Mouse (Mus musculus): Measurements from ENCODE around the gene Fam129b. TPM values are rescaled to one million over a fixed set of nuclear protein-coding genes. Genes with fewer than 3 reads are reported as not detected.

Gene Fam129b
- polyA plus RNA-seq, 1 experiment = 142 TPM

- Histone ChIP-seq H3K27ac (ENCODE audit: insufficient read depth, low read length) (peak overlapping the region; percentile 99), H3K4me1 (ENCODE audit: control insufficient read depth, insufficient read depth, low read length) (peaks cover 19% of the 10 kb centered on the region), H3K4me3 (ENCODE audit: insufficient read depth, low read length) (no peak overlapping the region)
- TF ChIP-seq POLR2A (IDR thresholded peaks at IDR 0.05; ENCODE audit: low read depth, low read length) (no peak; the same call in 1 of the 2 replicates), CTCF (IDR thresholded peaks at IDR 0.05; ENCODE audit: borderline replicate concordance, insufficient read depth, low read length) (no peak)
Observed at GRCm38 (mm10) chr2:32914896-32915295, 39.0 kb downstream of the Fam129b start.

DNA sequence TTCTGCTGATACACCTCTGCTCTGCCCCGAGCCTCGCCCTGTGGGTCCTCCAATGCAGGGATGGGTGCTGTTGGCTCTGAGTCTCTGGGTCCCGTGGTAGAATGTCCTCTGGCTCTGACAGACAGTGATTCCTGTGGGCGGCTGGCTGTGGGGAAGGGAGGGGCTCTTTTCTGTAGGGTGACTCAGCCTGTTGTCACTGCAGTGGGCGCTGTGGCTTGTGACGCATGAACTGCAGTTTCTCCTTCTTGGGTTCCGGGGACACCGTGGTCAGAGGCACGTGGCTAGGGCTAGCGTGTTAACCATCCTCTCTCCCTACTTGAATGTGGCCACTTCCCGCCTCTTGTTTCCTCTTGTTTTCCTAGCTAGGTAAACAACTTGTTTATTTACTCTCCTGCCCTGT is 41.6 kb downstream of the Fam129b start:
- Histone ChIP-seq H3K4me3 (ENCODE audit: insufficient read depth, low read length) (no peak overlapping the region), H3K27ac (ENCODE audit: insufficient read depth, low read length) (peak overlapping the region; percentile 93), H3K4me1 (ENCODE audit: control insufficient read depth, insufficient read depth, low read length) (peaks cover 19% of the 10 kb centered on the region)
- no peak for TF ChIP-seq POLR2A (IDR thresholded peaks at IDR 0.05; ENCODE audit: low read depth, low read length)
- no peak for TF ChIP-seq CTCF (IDR thresholded peaks at IDR 0.05; ENCODE audit: borderline replicate concordance, insufficient read depth, low read length)

- no peak overlapping the region for H3K27ac ChIP-seq (ENCODE audit: insufficient read depth, low read length)
- peaks cover 19% of the 10 kb centered on the region for H3K4me1 ChIP-seq (ENCODE audit: control insufficient read depth, insufficient read depth, low read length)
- no peak overlapping the region for H3K4me3 ChIP-seq (ENCODE audit: insufficient read depth, low read length)
- TF ChIP-seq CTCF (IDR thresholded peaks at IDR 0.05; ENCODE audit: borderline replicate concordance, insufficient read depth, low read length) (no peak), POLR2A (IDR thresholded peaks at IDR 0.05; ENCODE audit: low read depth, low read length) (no peak)
Observed at GRCm38 (mm10) chr2:32918391-32918790, 42.5 kb downstream of the Fam129b start.

DNA sequence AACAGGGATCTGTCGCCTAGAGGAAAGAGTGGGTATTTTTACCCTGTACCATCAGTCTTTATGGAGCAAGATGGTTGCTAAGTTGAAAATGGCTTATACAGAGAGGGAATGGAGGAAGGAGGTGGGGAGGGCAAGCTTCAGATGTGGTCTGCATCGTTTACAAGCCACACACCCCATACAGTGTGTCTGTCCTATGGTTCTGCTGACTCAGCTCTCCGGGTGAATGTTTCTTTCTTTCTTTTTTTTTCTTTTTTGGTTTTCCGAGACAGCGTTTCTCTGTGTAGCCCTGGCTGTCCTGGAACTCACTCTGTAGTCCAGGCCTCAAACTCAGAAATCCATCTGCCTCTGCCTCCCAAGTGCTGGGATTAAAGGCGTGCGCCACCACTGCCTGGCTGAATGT is 45.3 kb downstream of the Fam129b start:
- Histone ChIP-seq H3K4me3 (ENCODE audit: insufficient read depth, low read length) (no peak overlapping the region), H3K4me1 (ENCODE audit: control insufficient read depth, insufficient read depth, low read length) (peaks cover 9% of the 10 kb centered on the region; the same call in 1 of the 2 replicates), H3K27ac (ENCODE audit: insufficient read depth, low read length) (no peak overlapping the region)
- no peak for TF ChIP-seq CTCF (IDR thresholded peaks at IDR 0.05; ENCODE audit: borderline replicate concordance, insufficient read depth, low read length)
- no peak for TF ChIP-seq POLR2A (IDR thresholded peaks at IDR 0.05; ENCODE audit: low read depth, low read length)

DNA sequence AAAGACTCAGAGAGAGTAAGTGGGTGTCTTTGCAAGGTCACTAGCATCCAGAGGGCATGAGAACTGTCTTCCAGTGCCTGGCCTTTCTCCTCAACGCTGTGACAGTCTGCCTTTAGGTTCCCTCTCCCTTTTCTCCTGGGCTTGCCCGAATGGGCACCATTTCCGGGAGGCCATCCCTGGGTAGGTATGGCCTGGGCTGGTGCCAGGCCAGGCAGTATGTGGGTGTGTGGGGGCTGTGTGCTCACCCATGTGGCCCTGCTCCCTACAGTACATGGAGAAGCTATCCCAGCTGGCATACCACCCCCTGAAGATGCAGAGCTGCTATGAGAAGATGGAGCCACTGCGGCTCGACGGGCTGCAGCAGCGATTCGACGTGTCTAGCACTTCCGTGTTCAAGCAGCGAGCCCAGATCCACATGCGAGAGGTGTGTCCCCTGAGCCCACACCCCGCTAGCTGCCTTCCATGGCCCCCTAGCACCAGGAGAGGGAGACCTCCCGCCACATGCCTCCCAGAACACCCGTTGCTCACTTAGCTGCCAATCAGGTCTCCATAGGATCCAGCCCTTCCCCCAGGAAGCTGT is 46.0 kb downstream of the Fam129b start:
- no peak overlapping the region for H3K4me3 ChIP-seq (ENCODE audit: insufficient read depth, low read length)
- no peak overlapping the region for H3K27ac ChIP-seq (ENCODE audit: insufficient read depth, low read length)
- peaks cover 9% of the 10 kb centered on the region; the same call in 1 of the 2 replicates for H3K4me1 ChIP-seq (ENCODE audit: control insufficient read depth, insufficient read depth, low read length)
- TF ChIP-seq POLR2A (IDR thresholded peaks at IDR 0.05; ENCODE audit: low read depth, low read length) (no peak), CTCF (IDR thresholded peaks at IDR 0.05; ENCODE audit: borderline replicate concordance, insufficient read depth, low read length) (no peak)

- Histone ChIP-seq H3K27ac (ENCODE audit: insufficient read depth, low read length) (no peak overlapping the region), H3K4me1 (ENCODE audit: control insufficient read depth, insufficient read depth, low read length) (peaks cover 4% of the 10 kb centered on the region; the same call in 1 of the 2 replicates), H3K4me3 (ENCODE audit: insufficient read depth, low read length) (no peak overlapping the region)
- TF ChIP-seq CTCF (IDR thresholded peaks at IDR 0.05; ENCODE audit: borderline replicate concordance, insufficient read depth, low read length) (no peak), POLR2A (IDR thresholded peaks at IDR 0.05; ENCODE audit: low read depth, low read length) (no peak)
Observed at GRCm38 (mm10) chr2:32922564-32922963, 46.6 kb downstream of the Fam129b start.

- Histone ChIP-seq H3K4me1 (ENCODE audit: control insufficient read depth, insufficient read depth, low read length) (no peaks in the 10 kb centered on the region; the same call in 1 of the 2 replicates), H3K4me3 (ENCODE audit: insufficient read depth, low read length) (no peak overlapping the region), H3K27ac (ENCODE audit: insufficient read depth, low read length) (no peak overlapping the region)
- no peak for TF ChIP-seq CTCF (IDR thresholded peaks at IDR 0.05; ENCODE audit: borderline replicate concordance, insufficient read depth, low read length)
- TF ChIP-seq POLR2A (IDR thresholded peaks at IDR 0.05; ENCODE audit: low read depth, low read length) = no peak
Observed at GRCm38 (mm10) chr2:32923551-32924250, 47.8 kb downstream of the Fam129b start.

DNA sequence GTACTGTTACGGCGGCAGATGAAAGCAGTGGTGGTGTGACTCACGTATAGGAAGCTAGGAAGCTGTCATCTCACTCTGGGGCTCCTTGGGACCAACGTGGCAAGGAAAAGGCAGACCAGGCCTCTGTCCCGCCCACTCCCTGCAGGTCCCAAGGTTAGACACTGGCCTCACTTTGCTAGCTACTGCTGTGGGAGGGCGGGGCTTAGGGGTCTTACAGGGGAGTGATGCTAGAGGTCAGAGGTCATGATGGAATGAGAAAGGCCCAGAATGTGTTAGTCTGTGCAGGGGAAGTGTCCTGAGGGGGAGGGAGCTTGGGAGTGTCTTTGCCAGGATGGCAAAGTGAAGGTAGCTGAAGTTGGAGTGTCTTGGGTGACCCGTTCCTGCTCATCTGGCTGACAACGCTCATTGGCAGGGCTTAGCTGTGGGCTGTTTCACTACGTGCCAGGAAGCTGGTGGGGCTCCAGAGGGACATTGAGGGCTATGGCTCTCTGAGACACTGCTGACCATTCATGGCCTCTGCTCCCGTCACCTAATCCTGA is 48.5 kb downstream of the Fam129b start:
- TF ChIP-seq POLR2A (IDR thresholded peaks at IDR 0.05; ENCODE audit: low read depth, low read length) = no peak
- TF ChIP-seq CTCF (IDR thresholded peaks at IDR 0.05; ENCODE audit: borderline replicate concordance, insufficient read depth, low read length) = no peak
- Histone ChIP-seq H3K4me1 (ENCODE audit: control insufficient read depth, insufficient read depth, low read length) (no peaks in the 10 kb centered on the region; the same call in 1 of the 2 replicates), H3K4me3 (ENCODE audit: insufficient read depth, low read length) (no peak overlapping the region), H3K27ac (ENCODE audit: insufficient read depth, low read length) (no peak overlapping the region; the same call in 1 of the 2 replicates)

DNA sequence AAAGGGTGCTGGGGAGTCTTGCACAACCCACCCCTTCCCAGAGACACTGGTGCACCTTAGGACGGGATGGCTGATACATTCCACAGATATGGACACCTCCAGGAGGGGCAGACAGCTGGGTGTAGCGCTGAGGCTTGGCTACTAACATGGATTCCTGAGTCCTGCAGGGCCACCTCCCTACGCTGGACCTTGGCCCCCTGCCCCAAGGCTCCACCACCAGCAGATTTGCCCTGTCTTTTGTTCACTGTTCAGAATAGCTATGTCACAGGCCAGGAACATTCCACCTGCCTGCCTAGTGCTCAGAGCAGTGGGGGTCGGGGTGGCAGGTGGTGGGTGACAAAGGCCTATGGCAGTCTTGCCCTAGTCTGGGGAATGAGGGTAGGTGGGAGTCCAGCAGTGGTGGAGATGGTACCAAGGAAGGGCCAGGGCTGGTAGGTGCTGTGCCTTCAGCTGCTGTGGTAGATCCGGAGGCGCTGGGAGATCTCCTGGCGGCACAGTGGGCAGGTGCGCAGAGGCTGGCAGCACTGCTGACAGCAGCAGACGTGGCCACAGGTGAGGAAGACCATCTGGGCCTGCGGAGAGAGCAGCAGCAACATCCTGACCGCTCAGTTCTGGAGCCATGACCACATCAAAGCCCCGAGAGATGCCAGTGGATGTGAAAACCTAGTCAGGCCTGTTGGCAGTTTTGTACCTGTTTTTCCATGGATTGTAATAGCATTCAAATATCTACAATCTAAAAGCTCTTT is 50.6 kb downstream of the Fam129b start:
- no peaks in the 10 kb centered on the region; the same call in 1 of the 2 replicates for H3K4me1 ChIP-seq (ENCODE audit: control insufficient read depth, insufficient read depth, low read length)
- TF ChIP-seq POLR2A (IDR thresholded peaks at IDR 0.05; ENCODE audit: low read depth, low read length) = no peak
- no peak for TF ChIP-seq CTCF (IDR thresholded peaks at IDR 0.05; ENCODE audit: borderline replicate concordance, insufficient read depth, low read length)
- no peak overlapping the region for H3K4me3 ChIP-seq (ENCODE audit: insufficient read depth, low read length)
- peak overlapping the region; percentile 66; the same call in 1 of the 2 replicates for H3K27ac ChIP-seq (ENCODE audit: insufficient read depth, low read length)
